Mouse (Mus musculus) liver, embryonic 14.5 days (tissue): ENCODE results near the gene 4930430F08Rik.

ENCODE experiments used
- CTCF ChIP-seq: IDR thresholded peaks from 2 replicates; pipeline ENCODE4 v1.5.1; 2016; ENCODE audit warnings: antibody characterized with exemption, low read depth, control low read depth
- EP300 ChIP-seq: IDR thresholded peaks from 2 replicates; pipeline ENCODE4 v1.6.1; 2016; ENCODE audit warnings: antibody characterized with exemption, low read depth

GRCm38 (mm10) chr10:100524499-100525390 is 65.5 kb downstream of the 4930430F08Rik start:
- TF ChIP-seq CTCF (no peak), EP300 (peak; percentile 92)
